23 mouse cellular contexts compared by ENCODE assay signal in the genomic region with DNA sequence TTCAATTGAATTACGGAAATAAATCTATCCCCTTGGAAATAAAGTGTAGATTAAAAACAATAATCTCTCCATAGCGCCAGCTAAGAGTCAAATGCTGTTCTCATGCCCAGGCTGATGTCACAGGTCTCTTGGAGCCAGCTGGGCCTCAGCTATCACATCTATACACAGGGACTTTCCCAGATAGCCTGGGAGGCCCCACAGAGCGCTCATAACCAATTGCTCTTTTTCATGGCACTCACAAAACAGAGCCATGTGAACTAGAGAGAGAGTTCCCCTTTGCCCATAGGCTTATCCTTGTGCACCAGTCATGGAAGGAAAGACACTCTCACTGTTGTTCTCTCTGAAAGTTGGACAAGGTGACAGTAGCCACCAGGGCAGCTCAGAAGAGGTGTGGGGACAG.
DNase-seq lines count a peak whose midpoint lies in the region; TF ChIP-seq lines count a peak whose summit lies in the region.
"Had no signal": no experiment of that assay in that cellular context is flagged by ENCODE, and none has a peak within 500 bp of the region (broad histone marks: within the 10 kb centered on the region; RNA-seq: fewer than 3 reads in every experiment).

No protein-coding gene starts in this region.

- intact Hi-C loops in heart, postnatal 25 days (cut with DNase I) = no loop called here

- H3K27ac ChIP-seq in CH12.LX (ENCODE audit: insufficient read depth, low read depth) = peak overlapping the region; percentile 98
- H3K27ac ChIP-seq: embryonic facial prominence, embryonic 10.5 days; embryonic facial prominence, embryonic 12.5 days; forebrain, embryonic 13.5 days; forebrain, embryonic 15.5 days had no signal

- TF ChIP-seq POLR2A in CH12.LX (IDR thresholded peaks at IDR 0.05; ENCODE audit: low read depth, low read length) = no peak

- no peaks in the 10 kb centered on the region for H3K27me3 ChIP-seq in CH12.LX (replicated peaks)
- H3K27me3 ChIP-seq: embryonic facial prominence, embryonic 12.5 days; forebrain, embryonic 13.5 days; forebrain, embryonic 15.5 days; Patski had no signal

- peaks cover 27 to 62% of the 10 kb centered on the region in 2 experiments for H3K36me3 ChIP-seq in CH12.LX (replicated peaks in 1 of 2; ENCODE audit: control insufficient read depth in 1 of 2, insufficient read depth in 1 of 2, low read length in 1 of 2)
- H3K36me3 ChIP-seq: embryonic facial prominence, embryonic 10.5 days; embryonic facial prominence, embryonic 12.5 days; forebrain, embryonic 15.5 days had no signal

- H3K4me3 ChIP-seq in CH12.LX (replicated peaks in 1 of 3; ENCODE audit: low read depth in 2 of 3, low read length in 2 of 3, poor library complexity in 1 of 3) = no peak overlapping the region
- H3K4me3 ChIP-seq: embryonic facial prominence, embryonic 10.5 days; embryonic facial prominence, embryonic 12.5 days; forebrain, embryonic 13.5 days; forebrain, embryonic 15.5 days had no signal

- H3K79me2 ChIP-seq in CH12.LX (replicated peaks; ENCODE audit: control insufficient read depth, extremely low read depth, insufficient read depth, poor library complexity, severe bottlenecking) = no peaks in the 10 kb centered on the region

- peak; percentile 84 for TF ChIP-seq EP300 in CH12.LX (IDR thresholded peaks at IDR 0.05; ENCODE audit: low read length)

- dilution Hi-C loops in CH12.LX (cut with MboI; ENCODE audit: extremely low pct_ligation_motif_present, extremely low pct_unique_long_range_greater_than_20kb, low sequenced_read_pairs) = no loop called here

- DNase-seq in heart, adult 11 months = peak; percentile 60
- DNase-seq in heart, postnatal 25 days (ENCODE audit: low spot score) = no peak
- peak; percentile 89 for DNase-seq in CH12.LX (ENCODE audit: extremely low read depth)
- DNase-seq in induced T-regulatory cell, adult 2 months (ENCODE audit: low read depth) = peak; percentile 50
- DNase-seq in gastrocnemius, postnatal 25 days = no peak
- no peak for DNase-seq in embryo, embryonic 10 days (ENCODE audit: low spot score)
- no peak for DNase-seq in ovary, postnatal 10 days (ENCODE audit: low spot score)
- DNase-seq: adrenal gland, adult 2 months; adrenal gland, postnatal 10 days; adrenal gland, postnatal 25 days; cerebellum, adult 11 months; cerebellum, adult 18-20 months; cerebellum, adult 8-10 months; cerebellum, adult 9-11 months; cerebellum, postnatal 14 days; cerebellum, postnatal 36 days; forebrain, postnatal 0 days had no signal

- H3K4me1 ChIP-seq in CH12.LX (ENCODE audit: control insufficient read depth in 1 of 2, insufficient read depth in 2 of 2) = peaks cover 22 to 53% of the 10 kb centered on the region in 2 experiments
- H3K4me1 ChIP-seq: embryonic facial prominence, embryonic 10.5 days; embryonic facial prominence, embryonic 12.5 days had no signal

- TF ChIP-seq RAD21 in CH12.LX (IDR thresholded peaks at IDR 0.05; ENCODE audit: low read depth, low read length) = no peak; the same call in 1 of the 2 replicates

- in situ Hi-C loops in CH12.LX (cut with MboI; ENCODE audit: low pct_ligation_motif_present, low pct_unique_long_range_greater_than_20kb, low sequenced_read_pairs) = no loop called here

- H3K9ac ChIP-seq in CH12.LX (ENCODE audit: insufficient read depth, low read depth) = peak overlapping the region; percentile 40; the same call in 1 of the 2 replicates
- H3K9ac ChIP-seq: embryonic facial prominence, embryonic 12.5 days; forebrain, embryonic 13.5 days; forebrain, embryonic 15.5 days; forebrain, postnatal 0 days had no signal

- H3K4me2 ChIP-seq in CH12.LX (ENCODE audit: insufficient read depth, low read depth, poor library complexity, severe bottlenecking) = peak overlapping the region; percentile 72
- H3K4me2 ChIP-seq: embryonic facial prominence, embryonic 12.5 days; forebrain, embryonic 13.5 days; forebrain, embryonic 15.5 days had no signal

- TF ChIP-seq CTCF in CH12.LX (conservative IDR thresholded peaks at IDR 0.05 in 1 of 2, IDR thresholded peaks at IDR 0.05 in 1 of 2; ENCODE audit: low read depth in 2 of 2, low read length in 2 of 2) = no peak

- H3K9me3 ChIP-seq in CH12.LX (replicated peaks; ENCODE audit: low read length) = no peaks in the 10 kb centered on the region
- H3K9me3 ChIP-seq: embryonic facial prominence, embryonic 10.5 days; embryonic facial prominence, embryonic 12.5 days; forebrain, embryonic 13.5 days; forebrain, embryonic 15.5 days; G1E had no signal

TF ChIP-seq in CH12.LX, 34 proteins besides CTCF, POLR2A, EP300 and RAD21:
- TF ChIP-seq TBP (conservative IDR thresholded peaks at IDR 0.05; ENCODE audit: low read depth, low read length) (no peak), TCF12 (IDR thresholded peaks at IDR 0.05; ENCODE audit: low read depth, low read length) (peak; percentile 83), ZC3H11A (IDR thresholded peaks at IDR 0.05; ENCODE audit: low read depth, low read length) (no peak), MYC (IDR thresholded peaks at IDR 0.05; ENCODE audit: low read depth, low read length) (peak; percentile 80), MAX (IDR thresholded peaks at IDR 0.05; ENCODE audit: low read length) (no peak), BHLHE40 (IDR thresholded peaks at IDR 0.05; ENCODE audit: low read depth, low read length) (peak; percentile 66), MAZ (IDR thresholded peaks at IDR 0.05; ENCODE audit: low read depth, low read length) (no peak), ELF1 (IDR thresholded peaks at IDR 0.05; ENCODE audit: low read depth, low read length) (0 out of 2 replicates have a peak, but pooled peaks have one; percentile 44), MAFK (IDR thresholded peaks at IDR 0.05; ENCODE audit: insufficient replicate concordance, low read length) (peak; percentile 46; the same call in 1 of the 2 replicates), SMC3 (IDR thresholded peaks at IDR 0.05; ENCODE audit: low read depth, low read length) (peak; percentile 10; the same call in 1 of the 2 replicates), E2F4 (IDR thresholded peaks at IDR 0.05; ENCODE audit: insufficient replicate concordance, low read depth, low read length) (no peak), HCFC1 (IDR thresholded peaks at IDR 0.05; ENCODE audit: low read depth, low read length) (peak; percentile 22; the same call in 1 of the 2 replicates), CHD2 (IDR thresholded peaks at IDR 0.05; ENCODE audit: low read length) (peak; percentile 36; the same call in 1 of the 2 replicates), PAX5 (IDR thresholded peaks at IDR 0.05; ENCODE audit: low read length) (no peak), JUND (conservative IDR thresholded peaks at IDR 0.05; ENCODE audit: low read depth, low read length) (no peak), UBTF (IDR thresholded peaks at IDR 0.05; ENCODE audit: low read depth, low read length) (no peak), SIN3A (IDR thresholded peaks at IDR 0.05; ENCODE audit: low read length) (peak; percentile 75), GABPA (IDR thresholded peaks at IDR 0.05; ENCODE audit: insufficient replicate concordance, low read depth, low read length) (no peak), ZMIZ1 (IDR thresholded peaks at IDR 0.05; ENCODE audit: low read depth, low read length) (no peak), CHD1 (IDR thresholded peaks at IDR 0.05; ENCODE audit: low read depth, low read length) (no peak; the same call in 1 of the 2 replicates), NELFE (IDR thresholded peaks at IDR 0.05; ENCODE audit: low read depth, low read length) (0 out of 2 replicates have a peak, but pooled peaks have one; percentile 3), ETS1 (conservative IDR thresholded peaks at IDR 0.05; ENCODE audit: low read depth, low read length) (peak; percentile 92), JUN (IDR thresholded peaks at IDR 0.05; ENCODE audit: insufficient read depth, low read depth, low read length) (peak; percentile 43; the same call in 1 of the 2 replicates), USF1 (IDR thresholded peaks at IDR 0.05; ENCODE audit: low read depth, low read length) (no peak), NRF1 (IDR thresholded peaks at IDR 0.05; ENCODE audit: low read depth, low read length) (0 out of 2 replicates have a peak, but pooled peaks have one; percentile 19), USF2 (conservative IDR thresholded peaks at IDR 0.05; ENCODE audit: low read depth, low read length) (no peak), RCOR1 (conservative IDR thresholded peaks at IDR 0.05; ENCODE audit: low read depth, low read length) (no peak), ZKSCAN1 (IDR thresholded peaks at IDR 0.05; ENCODE audit: borderline replicate concordance, low read depth, low read length) (no peak), MXI1 (IDR thresholded peaks at IDR 0.05; ENCODE audit: low read depth, low read length) (peak; percentile 59; the same call in 1 of the 2 replicates), ZNF384 (IDR thresholded peaks at IDR 0.05; ENCODE audit: low read depth, low read length) (no peak; the same call in 1 of the 2 replicates), MEF2A (IDR thresholded peaks at IDR 0.05; ENCODE audit: borderline replicate concordance, low read depth, low read length) (peak; percentile 60; the same call in 1 of the 2 replicates), KAT2A (IDR thresholded peaks at IDR 0.05; ENCODE audit: insufficient replicate concordance, low read length) (no peak), IRF4 (IDR thresholded peaks at IDR 0.05; ENCODE audit: low read depth, low read length) (peak; percentile 78), POLR2AphosphoS2 (IDR thresholded peaks at IDR 0.05; ENCODE audit: low read depth, low read length) (no peak)

Comparison
In these comparisons a context has a peak if more than half of its experiments do, and no peak if none do; other contexts are left out.
1. DNase-seq: peak in heart, adult 11 months (single experiment), CH12.LX (single experiment) and induced T-regulatory cell, adult 2 months (single experiment); none in heart, postnatal 25 days (single experiment), gastrocnemius, postnatal 25 days (single experiment), embryo, embryonic 10 days (single experiment) and ovary, postnatal 10 days (single experiment).